Mouse (Mus musculus): ENCODE data around the gene Adam15.

- TF ChIP-seq ZC3H11A (IDR thresholded peaks at IDR 0.05; ENCODE audit: borderline replicate concordance, low read depth, low read length), result no peak
- TF ChIP-seq ZNF384 (IDR thresholded peaks at IDR 0.05; ENCODE audit: low read depth, low read length), result no peak
- TF ChIP-seq HCFC1 (IDR thresholded peaks at IDR 0.05; ENCODE audit: borderline replicate concordance, insufficient read depth, low read length), result no peak
Measured at GRCm38 (mm10) chr3:89319591-89320350, 30.0 kb downstream of the Adam15 start.

Data from ES-E14 (cell line).